Mouse (Mus musculus): Measurements from ENCODE around the gene Rnf215.

DNA sequence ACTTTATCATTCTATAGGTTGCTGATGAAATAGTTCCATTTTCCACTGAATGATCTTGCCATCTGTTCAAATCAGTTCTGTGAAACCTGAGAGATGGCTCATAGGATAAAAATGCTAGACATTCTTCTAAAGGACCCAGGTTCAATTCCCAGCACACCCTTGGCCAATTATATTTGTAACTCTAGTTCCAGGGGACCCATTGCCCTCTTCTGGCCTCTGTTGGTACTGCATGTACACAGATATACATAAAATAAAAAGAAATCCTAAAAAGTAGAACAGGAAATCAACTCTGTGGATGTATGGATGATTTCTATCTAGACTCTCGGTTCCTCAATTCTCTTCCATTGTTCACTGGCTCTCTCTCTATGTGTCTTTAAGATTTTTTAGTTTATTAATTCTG is 7.9 kb upstream of the Rnf215 start:
- TF ChIP-seq CEBPB (IDR thresholded peaks at IDR 0.05; ENCODE audit: low read depth) = no peak
- no peak for TF ChIP-seq CTCF (IDR thresholded peaks at IDR 0.05; ENCODE audit: control insufficient read depth, insufficient read depth, insufficient read length)
- TF ChIP-seq MYOD1 (IDR thresholded peaks at IDR 0.05; ENCODE audit: control insufficient read depth, insufficient read length, low read depth) = no peak
- no peak for TF ChIP-seq FOSL1 (IDR thresholded peaks at IDR 0.05; ENCODE audit: insufficient read depth, low read length, poor library complexity, severe bottlenecking)
- TF ChIP-seq MAX (IDR thresholded peaks at IDR 0.05) = no peak
- no peak for TF ChIP-seq MYOG (IDR thresholded peaks at IDR 0.05; ENCODE audit: control insufficient read depth, extremely low read depth, insufficient read length)

Measured in C2C12 (cell line).